Mouse (Mus musculus): ENCODE measurements around the gene Rapgef4. TPM values are rescaled to one million over a fixed set of nuclear protein-coding genes. Genes with fewer than 3 reads are reported as not detected.

Gene Rapgef4
- polyA plus RNA-seq, 1 experiment from 2014 or later, result 2.2 TPM

DNA sequence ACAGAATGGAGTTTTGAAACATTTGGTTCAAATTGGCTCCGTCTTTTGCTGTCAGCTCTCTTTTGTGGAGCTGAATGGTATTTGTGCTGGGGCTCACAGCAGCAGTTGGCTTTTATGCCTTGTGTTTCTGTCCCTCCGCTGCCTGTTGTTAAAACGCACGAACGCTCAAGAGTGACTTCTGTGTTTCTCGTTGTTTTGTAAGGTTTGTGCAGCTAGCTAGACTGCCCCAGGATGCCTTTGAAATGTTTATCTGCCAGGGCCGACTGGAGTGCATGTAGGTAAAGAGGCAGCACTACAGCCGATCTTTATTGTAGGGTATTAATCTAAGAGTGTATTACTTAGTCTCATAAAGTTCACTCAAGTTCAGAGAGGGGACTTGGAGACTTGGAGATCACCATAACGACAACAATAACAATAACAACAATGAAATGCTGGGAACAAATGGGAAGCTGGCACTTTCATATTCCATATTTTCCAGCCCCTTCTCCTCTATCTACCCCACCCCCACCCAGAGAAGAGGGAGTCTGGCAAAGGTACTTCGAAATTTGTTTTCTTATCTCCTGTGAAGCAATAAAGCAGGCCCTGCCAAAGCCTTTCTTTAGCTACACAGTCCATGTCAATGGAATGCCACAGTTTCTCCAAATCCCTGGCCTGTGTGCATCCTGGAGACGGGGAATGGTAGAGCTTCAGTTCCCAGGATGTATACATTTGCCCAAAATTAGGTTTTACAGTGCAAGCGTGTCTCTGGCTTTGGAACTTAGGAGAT is 262.1 kb downstream of the Rapgef4 start:
- no peak overlapping the region for H3K4me3 ChIP-seq (ENCODE audit: low read depth, low read length)
- H3K4me1 ChIP-seq (replicated peaks; ENCODE audit: control insufficient read depth, insufficient read depth, low read length), result peaks cover 8% of the 10 kb centered on the region; the same call in 1 of the 2 replicates
- H3K9ac ChIP-seq (ENCODE audit: low read length), result no peak overlapping the region
- ATAC-seq (replicated peaks; ENCODE audit: low FRiP score), result no peak
- DNase-seq (ENCODE audit: low spot score), result no peak
- WGBS, result 35% methylated on average over 12 of the region's 12 CpGs
- H3K36me3 ChIP-seq (ENCODE audit: control insufficient read depth, insufficient read depth, low read length), result no peaks in the 10 kb centered on the region
- no peak overlapping the region for H3K4me2 ChIP-seq (ENCODE audit: low read depth, low read length, severe bottlenecking)
- no peaks in the 10 kb centered on the region for H3K27me3 ChIP-seq (ENCODE audit: control insufficient read depth, insufficient read depth, low read length)
- no peak overlapping the region for H3K27ac ChIP-seq (ENCODE audit: low read depth, low read length)
- no peaks in the 10 kb centered on the region for H3K9me3 ChIP-seq (ENCODE audit: control insufficient read depth, low read length)

DNA sequence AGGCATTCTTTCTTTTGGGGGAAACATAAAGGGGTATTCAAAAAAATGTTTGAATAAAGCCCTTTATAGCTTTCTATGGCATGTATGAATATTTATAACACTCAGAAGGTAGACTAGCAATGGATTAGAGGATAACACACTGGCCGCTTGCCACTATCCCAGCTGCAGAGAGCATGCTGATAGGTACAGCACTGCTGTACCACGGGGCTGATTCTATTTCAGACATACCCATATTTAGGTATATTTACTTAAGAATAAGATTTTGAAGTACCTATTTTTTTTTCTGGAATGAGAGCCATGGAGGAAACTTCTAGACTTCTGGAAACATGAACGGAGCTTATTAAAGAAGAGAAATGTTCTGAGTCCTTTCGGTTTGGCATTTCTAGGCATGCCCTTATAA is 264.6 kb downstream of the Rapgef4 start:
- Histone ChIP-seq H3K36me3 (ENCODE audit: control insufficient read depth, insufficient read depth, low read length) (no peaks in the 10 kb centered on the region), H3K27ac (ENCODE audit: low read depth, low read length) (no peak overlapping the region), H3K4me2 (ENCODE audit: low read depth, low read length, severe bottlenecking) (no peak overlapping the region), H3K27me3 (ENCODE audit: control insufficient read depth, insufficient read depth, low read length) (no peaks in the 10 kb centered on the region), H3K9ac (ENCODE audit: low read length) (no peak overlapping the region), H3K4me3 (ENCODE audit: low read depth, low read length) (no peak overlapping the region), H3K4me1 (replicated peaks; ENCODE audit: control insufficient read depth, insufficient read depth, low read length) (peaks cover 8% of the 10 kb centered on the region; the same call in 1 of the 2 replicates), H3K9me3 (ENCODE audit: control insufficient read depth, low read length) (no peaks in the 10 kb centered on the region)
- 94% methylated on average over 4 of the region's 4 CpGs for WGBS
- ATAC-seq (replicated peaks; ENCODE audit: low FRiP score) (no peak), DNase-seq (ENCODE audit: low spot score) (no peak)

DNA sequence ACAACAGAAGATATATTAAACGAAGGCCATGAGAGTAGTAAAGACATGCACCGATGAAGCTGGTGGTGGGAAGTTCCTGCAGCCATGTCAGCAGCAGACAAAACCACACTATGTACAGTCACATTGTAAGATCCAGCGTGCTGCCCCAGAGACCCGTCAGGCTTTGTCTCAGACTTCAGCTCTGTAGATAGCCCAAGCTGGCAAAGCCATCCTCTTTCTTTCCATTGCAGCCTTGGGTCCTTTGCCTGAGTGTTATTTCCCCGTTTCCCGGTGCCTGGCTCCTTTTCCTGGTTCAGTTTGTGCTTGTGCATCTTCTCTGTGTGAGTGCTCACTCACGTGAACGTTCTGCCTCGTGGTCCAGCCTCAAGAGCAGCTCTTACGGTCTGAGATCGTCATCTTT is 265.3 kb downstream of the Rapgef4 start:
- no peak for DNase-seq (ENCODE audit: low spot score)
- Histone ChIP-seq H3K4me3 (ENCODE audit: low read depth, low read length) (no peak overlapping the region), H3K27ac (ENCODE audit: low read depth, low read length) (no peak overlapping the region), H3K36me3 (ENCODE audit: control insufficient read depth, insufficient read depth, low read length) (no peaks in the 10 kb centered on the region), H3K9me3 (ENCODE audit: control insufficient read depth, low read length) (no peaks in the 10 kb centered on the region), H3K4me2 (ENCODE audit: low read depth, low read length, severe bottlenecking) (no peak overlapping the region), H3K9ac (ENCODE audit: low read length) (no peak overlapping the region), H3K27me3 (ENCODE audit: control insufficient read depth, insufficient read depth, low read length) (no peaks in the 10 kb centered on the region), H3K4me1 (replicated peaks; ENCODE audit: control insufficient read depth, insufficient read depth, low read length) (peaks cover 8% of the 10 kb centered on the region; the same call in 1 of the 2 replicates)
- 89% methylated on average over 11 of the region's 11 CpGs for WGBS
- ATAC-seq (replicated peaks; ENCODE audit: low FRiP score), result no peak

DNA sequence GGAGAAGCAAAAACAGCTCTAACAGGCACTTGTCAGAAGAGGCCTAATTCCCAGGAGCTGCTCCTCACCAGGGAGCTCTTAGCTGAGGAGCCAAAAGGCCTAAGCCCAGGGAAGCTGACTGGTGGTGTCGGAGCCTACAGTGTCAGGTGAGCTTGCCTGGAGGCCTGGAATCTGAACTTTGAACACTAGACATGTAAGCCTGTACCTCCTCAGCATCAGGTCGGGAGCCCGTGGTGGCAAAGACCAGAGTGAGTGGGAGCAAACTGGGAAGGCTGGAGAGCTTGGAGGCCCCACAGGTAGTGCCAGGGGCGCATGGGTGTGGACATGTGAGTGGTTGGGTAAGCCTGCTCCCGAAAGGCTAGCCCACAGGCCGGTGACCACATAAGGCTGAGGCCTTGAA is 266.8 kb downstream of the Rapgef4 start:
- no peaks in the 10 kb centered on the region for H3K36me3 ChIP-seq (ENCODE audit: control insufficient read depth, insufficient read depth, low read length)
- H3K4me3 ChIP-seq (ENCODE audit: low read depth, low read length), result no peak overlapping the region
- DNase-seq (ENCODE audit: low spot score) (peak; percentile 33), ATAC-seq (replicated peaks; ENCODE audit: low FRiP score) (no peak)
- H3K27ac ChIP-seq (ENCODE audit: low read depth, low read length), result no peak overlapping the region
- H3K9me3 ChIP-seq (ENCODE audit: control insufficient read depth, low read length), result no peaks in the 10 kb centered on the region
- WGBS, result 92% methylated on average over 6 of the region's 6 CpGs
- H3K27me3 ChIP-seq (ENCODE audit: control insufficient read depth, insufficient read depth, low read length), result no peaks in the 10 kb centered on the region
- H3K4me1 ChIP-seq (replicated peaks; ENCODE audit: control insufficient read depth, insufficient read depth, low read length), result peaks cover 5% of the 10 kb centered on the region; the same call in 1 of the 2 replicates
- no peak overlapping the region for H3K9ac ChIP-seq (ENCODE audit: low read length)
- no peak overlapping the region for H3K4me2 ChIP-seq (ENCODE audit: low read depth, low read length, severe bottlenecking)

DNA sequence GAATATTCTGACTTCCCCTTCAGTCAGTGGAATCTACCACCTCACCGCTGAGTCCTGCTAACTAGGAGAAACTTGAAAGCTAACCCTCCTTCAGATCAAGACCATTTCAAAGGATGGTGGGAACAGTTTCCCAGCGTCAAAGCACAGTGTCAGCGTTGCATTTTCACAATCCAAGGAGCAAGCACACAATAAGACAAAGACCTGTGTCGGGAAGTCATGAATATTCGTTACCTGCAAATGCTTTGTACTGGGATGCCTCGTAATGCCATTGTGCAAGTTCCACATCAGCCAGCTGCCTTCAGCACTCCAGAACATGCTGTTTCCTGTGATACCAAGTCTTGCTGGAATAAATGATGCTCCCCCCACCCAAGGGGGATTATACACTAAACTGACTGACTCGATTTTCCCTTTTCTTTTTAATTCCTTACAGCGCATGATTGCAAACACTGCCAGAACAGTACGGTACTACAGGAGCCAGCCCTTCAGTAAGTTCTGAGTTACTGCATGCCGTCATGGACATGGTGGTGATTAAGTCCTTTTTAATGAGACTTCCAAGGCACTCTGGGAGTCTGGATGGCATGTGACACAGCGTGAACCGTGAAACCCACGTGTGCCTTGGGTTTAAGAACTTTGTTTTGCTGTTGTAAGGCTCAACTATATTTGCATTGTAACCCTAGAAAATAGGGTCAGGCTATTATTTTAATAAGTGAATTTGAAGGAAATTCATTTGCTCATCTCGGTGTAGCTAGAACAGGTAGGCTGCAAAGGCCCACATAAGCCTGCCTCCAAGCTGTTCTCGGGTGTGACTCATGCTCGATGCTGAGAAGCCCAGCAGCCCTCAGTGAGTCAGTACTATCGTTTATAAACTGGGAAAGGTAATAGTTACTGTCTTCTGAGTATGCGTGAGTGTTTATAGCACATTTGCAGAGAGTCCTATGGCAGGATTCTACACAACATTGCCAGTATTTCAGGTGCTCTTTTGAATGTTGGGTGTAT is 271.8 kb downstream of the Rapgef4 start:
- no peaks in the 10 kb centered on the region for H3K9me3 ChIP-seq (ENCODE audit: control insufficient read depth, low read length)
- no peak overlapping the region for H3K4me3 ChIP-seq (ENCODE audit: low read depth, low read length)
- no peak overlapping the region for H3K27ac ChIP-seq (ENCODE audit: low read depth, low read length)
- peaks cover 6% of the 10 kb centered on the region; the same call in 1 of the 2 replicates for H3K4me1 ChIP-seq (replicated peaks; ENCODE audit: control insufficient read depth, insufficient read depth, low read length)
- no peak overlapping the region for H3K4me2 ChIP-seq (ENCODE audit: low read depth, low read length, severe bottlenecking)
- H3K27me3 ChIP-seq (ENCODE audit: control insufficient read depth, insufficient read depth, low read length), result no peaks in the 10 kb centered on the region
- DNase-seq (ENCODE audit: low spot score), result no peak
- ATAC-seq (replicated peaks; ENCODE audit: low FRiP score), result no peak
- no peaks in the 10 kb centered on the region for H3K36me3 ChIP-seq (ENCODE audit: control insufficient read depth, insufficient read depth, low read length)
- no peak overlapping the region; the same call in 1 of the 2 replicates for H3K9ac ChIP-seq (ENCODE audit: low read length)
- WGBS, result 63% methylated on average over 18 of the region's 18 CpGs

DNA sequence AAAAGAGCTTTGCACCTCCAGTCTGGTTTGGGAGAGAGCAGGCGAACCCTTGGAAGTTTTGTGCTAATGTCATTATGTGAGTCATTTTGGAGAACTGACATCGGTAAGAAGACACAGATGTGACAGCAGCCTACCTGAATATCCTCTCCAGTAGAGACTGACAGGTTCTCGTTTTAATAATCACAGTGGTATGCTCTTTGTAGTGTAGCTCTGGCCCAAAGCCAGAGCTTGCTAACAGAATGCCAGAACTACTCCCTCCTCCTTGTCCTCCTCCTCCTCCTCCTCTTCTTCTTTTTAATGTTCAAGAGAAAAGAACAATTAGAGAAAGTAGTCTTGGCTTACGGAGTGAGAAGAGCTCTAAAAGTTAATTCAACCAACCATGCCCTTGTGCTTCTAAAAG is 272.8 kb downstream of the Rapgef4 start:
- ATAC-seq (replicated peaks; ENCODE audit: low FRiP score), result no peak
- H3K36me3 ChIP-seq (ENCODE audit: control insufficient read depth, insufficient read depth, low read length), result no peaks in the 10 kb centered on the region
- 63% methylated on average over 4 of the region's 4 CpGs for WGBS
- H3K4me1 ChIP-seq (replicated peaks; ENCODE audit: control insufficient read depth, insufficient read depth, low read length), result peaks cover 6% of the 10 kb centered on the region; the same call in 1 of the 2 replicates
- no peak overlapping the region for H3K4me2 ChIP-seq (ENCODE audit: low read depth, low read length, severe bottlenecking)
- no peaks in the 10 kb centered on the region for H3K9me3 ChIP-seq (ENCODE audit: control insufficient read depth, low read length)
- DNase-seq (ENCODE audit: low spot score), result no peak
- H3K4me3 ChIP-seq (ENCODE audit: low read depth, low read length), result no peak overlapping the region
- no peak overlapping the region for H3K27ac ChIP-seq (ENCODE audit: low read depth, low read length)
- no peak overlapping the region for H3K9ac ChIP-seq (ENCODE audit: low read length)
- H3K27me3 ChIP-seq (ENCODE audit: control insufficient read depth, insufficient read depth, low read length), result no peaks in the 10 kb centered on the region

DNA sequence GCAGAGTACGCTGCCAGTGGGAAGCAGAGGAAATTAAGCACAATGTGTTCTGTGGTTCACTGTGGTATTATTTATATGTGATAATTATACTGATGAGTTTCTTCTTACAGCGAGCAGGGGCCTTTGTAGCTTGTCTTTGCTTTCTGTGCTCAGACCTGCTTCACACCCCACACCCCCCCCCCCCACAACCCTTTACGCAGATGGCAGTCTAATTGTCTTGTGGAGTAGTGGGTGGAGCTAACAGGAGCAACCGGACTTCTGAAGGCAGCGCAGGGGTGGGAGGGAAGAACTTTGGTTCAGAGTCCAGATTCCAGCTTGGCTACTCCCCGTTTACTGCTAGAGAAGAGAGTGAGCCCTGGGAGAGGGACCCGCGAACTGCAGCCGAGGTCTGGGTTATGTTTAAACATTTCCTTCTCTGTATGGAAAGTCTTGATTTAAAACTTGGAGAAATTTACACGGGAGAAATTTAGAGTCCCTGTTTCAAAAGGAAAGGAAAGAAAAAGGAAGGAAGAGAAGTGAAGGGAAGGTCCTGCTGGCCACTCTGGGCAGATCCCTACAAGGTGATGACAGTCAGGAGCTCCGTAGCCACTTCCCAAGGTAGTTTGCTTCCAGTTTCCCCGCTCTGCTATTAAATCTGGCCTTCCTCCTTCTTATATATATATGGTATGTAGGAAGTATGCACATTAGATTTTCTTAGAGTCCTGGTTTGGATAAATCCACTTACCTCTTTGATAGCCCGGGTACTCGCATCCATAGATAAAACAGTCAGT is 274.0 kb downstream of the Rapgef4 start:
- Histone ChIP-seq H3K27ac (ENCODE audit: low read depth, low read length) (no peak overlapping the region), H3K9me3 (ENCODE audit: control insufficient read depth, low read length) (no peaks in the 10 kb centered on the region), H3K27me3 (ENCODE audit: control insufficient read depth, insufficient read depth, low read length) (no peaks in the 10 kb centered on the region), H3K9ac (ENCODE audit: low read length) (peak overlapping the region; percentile 27), H3K4me3 (ENCODE audit: low read depth, low read length) (no peak overlapping the region), H3K36me3 (ENCODE audit: control insufficient read depth, insufficient read depth, low read length) (no peaks in the 10 kb centered on the region), H3K4me2 (ENCODE audit: low read depth, low read length, severe bottlenecking) (peak overlapping the region; percentile 19; the same call in 1 of the 2 replicates), H3K4me1 (replicated peaks; ENCODE audit: control insufficient read depth, insufficient read depth, low read length) (peaks cover 6% of the 10 kb centered on the region; the same call in 1 of the 2 replicates)
- 38% methylated on average over 14 of the region's 14 CpGs for WGBS
- peak; percentile 61; the same call in 1 of the 2 replicates for ATAC-seq (replicated peaks; ENCODE audit: low FRiP score)
- DNase-seq (ENCODE audit: low spot score), result peak; percentile 76

DNA sequence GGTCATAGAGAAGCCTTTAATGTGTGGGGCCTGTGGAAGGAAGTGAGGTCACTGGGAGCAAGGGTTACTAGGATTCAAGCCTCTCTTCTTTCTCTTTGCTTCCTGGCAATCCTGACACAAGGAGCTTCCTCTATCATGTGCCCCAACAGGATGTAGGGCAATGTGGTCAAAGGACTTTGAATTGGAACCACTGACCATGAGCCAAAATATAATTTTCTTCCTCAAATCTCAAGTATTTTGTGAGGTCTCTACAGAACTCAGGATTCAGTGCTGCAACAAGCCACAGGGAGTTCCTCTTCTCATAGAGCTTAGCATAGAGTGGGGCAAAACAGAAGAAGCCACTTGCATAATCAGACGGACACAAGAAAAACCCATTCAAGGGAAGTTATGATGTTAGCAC is 279.7 kb downstream of the Rapgef4 start:
- Histone ChIP-seq H3K4me1 (replicated peaks; ENCODE audit: control insufficient read depth, insufficient read depth, low read length) (no peaks in the 10 kb centered on the region), H3K4me3 (ENCODE audit: low read depth, low read length) (no peak overlapping the region), H3K27ac (ENCODE audit: low read depth, low read length) (no peak overlapping the region), H3K4me2 (ENCODE audit: low read depth, low read length, severe bottlenecking) (no peak overlapping the region), H3K9ac (ENCODE audit: low read length) (no peak overlapping the region), H3K36me3 (ENCODE audit: control insufficient read depth, insufficient read depth, low read length) (no peaks in the 10 kb centered on the region), H3K9me3 (ENCODE audit: control insufficient read depth, low read length) (no peaks in the 10 kb centered on the region), H3K27me3 (ENCODE audit: control insufficient read depth, insufficient read depth, low read length) (no peaks in the 10 kb centered on the region)
- ATAC-seq (replicated peaks; ENCODE audit: low FRiP score) (no peak), DNase-seq (ENCODE audit: low spot score) (no peak)
- 90% methylated on average over 1 of the region's 1 CpGs for WGBS
